Mouse (Mus musculus) urinary bladder, adult 2 months (tissue): ENCODE results near the gene Samd14. TPM values are rescaled to one million over a fixed set of nuclear protein-coding genes. Genes with fewer than 3 reads are reported as not detected.

Experiments
- DNase-seq: peaks from one replicate; pipeline ENCODE4 v3.0.0; 2022; ENCODE audit warnings: low spot score
- polyA plus RNA-seq: library from polyadenylated mRNA; depleted of rRNA; stranded (reverse); fragments of >200 nt; gene quantifications from 2 replicates; pipeline ENCODE4 v1.2.3, GENCODE M21; 2012

Samd14 gene
- polyA plus RNA-seq, 1 experiment, result 5.8 TPM

- no peak for DNase-seq
Observed at GRCm38 (mm10) chr11:94990102-94990748, 19.5 kb upstream of the Samd14 start.

GRCm38 (mm10) chr11:94990749-94991577, 18.7 kb upstream of the Samd14 start, which contains the start of gene Ppp1r9b:
TSS of gene Ppp1r9b (plus strand) at chr11:94991035.
- DNase-seq, result peak; percentile 89

GRCm38 (mm10) chr11:94991641-94992479, 17.8 kb upstream of the Samd14 start:
- peak; percentile 64 for DNase-seq

GRCm38 (mm10) chr11:94992480-94992753, 17.3 kb upstream of the Samd14 start:
- DNase-seq, result peak; percentile 47

GRCm38 (mm10) chr11:94992754-94993606, 16.7 kb upstream of the Samd14 start:
- peak; percentile 58 for DNase-seq

- no peak for DNase-seq
Observed at GRCm38 (mm10) chr11:94994208-94994814, 15.4 kb upstream of the Samd14 start.

GRCm38 (mm10) chr11:94994947-94995772, 14.5 kb upstream of the Samd14 start:
- no peak for DNase-seq

GRCm38 (mm10) chr11:94996101-94996500, 13.6 kb upstream of the Samd14 start:
- DNase-seq, result no peak

GRCm38 (mm10) chr11:94996984-94997383, 12.7 kb upstream of the Samd14 start:
- no peak for DNase-seq

- no peak for DNase-seq
Observed at GRCm38 (mm10) chr11:94997596-94997995, 12.1 kb upstream of the Samd14 start.

- no peak for DNase-seq
Observed at GRCm38 (mm10) chr11:94998041-94998531, 11.6 kb upstream of the Samd14 start.

GRCm38 (mm10) chr11:95000128-95000527, 9.6 kb upstream of the Samd14 start:
- no peak for DNase-seq

GRCm38 (mm10) chr11:95000548-95000947, 9.1 kb upstream of the Samd14 start:
- DNase-seq, result no peak

GRCm38 (mm10) chr11:95001058-95001457, 8.6 kb upstream of the Samd14 start:
- no peak for DNase-seq

GRCm38 (mm10) chr11:95001584-95002347, 7.9 kb upstream of the Samd14 start:
- no peak for DNase-seq

- no peak for DNase-seq
Observed at GRCm38 (mm10) chr11:95002705-95003104, 7.0 kb upstream of the Samd14 start.

GRCm38 (mm10) chr11:95004136-95004936, 5.3 kb upstream of the Samd14 start:
- DNase-seq, result no peak

GRCm38 (mm10) chr11:95004937-95005198, 4.8 kb upstream of the Samd14 start:
- DNase-seq, result no peak

GRCm38 (mm10) chr11:95006038-95006437, 3.6 kb upstream of the Samd14 start:
- DNase-seq, result no peak
